Mouse (Mus musculus): ENCODE measurements around the gene Asb8. TPM values are rescaled to one million over a fixed set of nuclear protein-coding genes. Genes with fewer than 3 reads are reported as not detected.
A peak's percentile ranks its signal among the peaks of the same experiment; 100 is the strongest.

The Asb8 gene
- polyA plus RNA-seq, 1 experiment from 2014 or later = 42.3 TPM

DNA sequence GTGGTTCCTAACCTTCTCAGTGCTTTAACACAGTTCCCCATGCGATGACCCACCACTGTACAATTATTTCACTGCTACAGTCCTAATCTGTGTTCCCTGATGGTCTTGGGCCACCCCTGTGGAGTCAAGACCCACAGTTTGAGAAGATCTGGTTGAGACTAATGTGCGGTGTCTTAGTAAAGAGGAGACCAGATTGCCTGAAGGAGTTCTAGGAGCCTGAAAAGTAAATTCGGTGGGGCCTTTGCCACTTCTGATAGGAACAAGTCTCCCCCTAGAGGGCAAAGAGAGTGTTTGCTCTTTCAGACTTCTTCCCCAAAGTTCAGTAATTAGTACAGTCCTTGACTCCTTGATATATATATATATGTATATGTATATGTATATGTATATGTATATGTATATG lies 11.8 kb downstream of the Asb8 start:
- WGBS = 36% methylated on average over 3 of the region's 3 CpGs
- no peaks in the 10 kb centered on the region for H3K9me3 ChIP-seq (ENCODE audit: low read length)
- no peaks in the 10 kb centered on the region for H3K36me3 ChIP-seq (ENCODE audit: insufficient read depth, low read length)
- H3K4me1 ChIP-seq (ENCODE audit: insufficient read depth, low read depth, low read length) = no peaks in the 10 kb centered on the region
- TF ChIP-seq CTCF (IDR thresholded peaks at IDR 0.05) (peak; percentile 72), EP300 (IDR thresholded peaks at IDR 0.05) (no peak)
- peak; percentile 33 for ATAC-seq
- no peak overlapping the region for H3K9ac ChIP-seq (replicated peaks; ENCODE audit: low read depth)
- no peak overlapping the region for H3K4me3 ChIP-seq (ENCODE audit: low read depth, low read length)
- no peak overlapping the region for H3K27ac ChIP-seq (ENCODE audit: low read length)
- H3K4me2 ChIP-seq (replicated peaks; ENCODE audit: low read depth, low read length) = no peak overlapping the region
- DNase-seq (ENCODE audit: low spot score) = peak; percentile 92
- no peaks in the 10 kb centered on the region for H3K27me3 ChIP-seq (replicated peaks; ENCODE audit: insufficient read depth, low read length)

DNA sequence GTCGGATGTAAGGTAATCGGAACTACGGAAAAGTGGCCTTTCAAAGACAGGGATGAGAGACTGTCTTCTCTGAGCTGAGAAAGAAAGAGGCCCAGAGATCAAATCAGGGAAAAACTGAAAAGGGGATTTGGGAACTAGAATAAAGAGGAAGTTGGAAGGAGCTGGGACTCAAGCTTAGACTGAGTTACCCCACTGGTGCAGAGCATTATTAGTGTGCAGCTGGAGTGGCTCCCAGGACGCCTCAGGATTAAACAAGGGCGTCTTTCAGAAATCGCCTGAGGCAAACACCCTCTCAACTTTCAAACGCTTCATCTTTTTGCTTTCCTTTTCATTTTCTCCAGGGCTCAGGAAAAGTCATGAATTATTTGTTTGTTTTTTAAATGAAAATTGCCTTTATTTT lies 12.5 kb downstream of the Asb8 start:
- Histone ChIP-seq H3K9ac (replicated peaks; ENCODE audit: low read depth) (no peak overlapping the region), H3K4me3 (ENCODE audit: low read depth, low read length) (no peak overlapping the region), H3K4me1 (ENCODE audit: insufficient read depth, low read depth, low read length) (no peaks in the 10 kb centered on the region), H3K4me2 (replicated peaks; ENCODE audit: low read depth, low read length) (no peak overlapping the region), H3K27ac (ENCODE audit: low read length) (no peak overlapping the region), H3K36me3 (ENCODE audit: insufficient read depth, low read length) (no peaks in the 10 kb centered on the region), H3K9me3 (ENCODE audit: low read length) (no peaks in the 10 kb centered on the region), H3K27me3 (replicated peaks; ENCODE audit: insufficient read depth, low read length) (no peaks in the 10 kb centered on the region)
- no peak for ATAC-seq
- WGBS = 61% methylated on average over 7 of the region's 7 CpGs
- TF ChIP-seq CTCF (IDR thresholded peaks at IDR 0.05) (no peak), EP300 (IDR thresholded peaks at IDR 0.05) (no peak)
- peak; percentile 14 for DNase-seq (ENCODE audit: low spot score)

DNA sequence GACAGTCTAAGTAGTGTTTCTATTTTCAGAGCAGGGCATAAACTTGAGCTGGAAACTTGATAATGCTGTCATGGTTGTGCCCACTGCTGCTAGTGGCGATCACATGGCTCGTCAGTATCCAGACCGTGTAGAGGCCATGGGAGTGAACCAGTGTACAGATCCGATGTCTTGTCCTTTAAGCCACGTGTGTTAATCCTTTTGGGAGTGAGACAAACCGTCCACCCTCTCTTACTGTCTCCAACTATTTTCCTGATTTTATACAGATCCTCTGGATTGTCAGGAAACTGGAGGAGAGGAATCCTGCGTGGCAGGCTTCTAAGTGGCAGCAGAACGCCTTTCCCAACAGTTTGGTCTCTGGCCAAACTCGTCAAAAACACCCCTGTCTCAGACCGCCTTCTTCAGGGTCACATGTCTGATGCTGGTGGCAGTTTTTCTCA lies 16.2 kb downstream of the Asb8 start:
- TF ChIP-seq CTCF (IDR thresholded peaks at IDR 0.05) = no peak
- TF ChIP-seq EP300 (IDR thresholded peaks at IDR 0.05) = no peak
- H3K4me2 ChIP-seq (replicated peaks; ENCODE audit: low read depth, low read length) = no peak overlapping the region
- no peaks in the 10 kb centered on the region for H3K27me3 ChIP-seq (replicated peaks; ENCODE audit: insufficient read depth, low read length)
- no peaks in the 10 kb centered on the region for H3K9me3 ChIP-seq (ENCODE audit: low read length)
- 38% methylated on average over 10 of the region's 10 CpGs for WGBS
- H3K9ac ChIP-seq (replicated peaks; ENCODE audit: low read depth) = no peak overlapping the region
- H3K36me3 ChIP-seq (ENCODE audit: insufficient read depth, low read length) = no peaks in the 10 kb centered on the region
- no peak overlapping the region for H3K4me3 ChIP-seq (ENCODE audit: low read depth, low read length)
- ATAC-seq = no peak
- H3K4me1 ChIP-seq (ENCODE audit: insufficient read depth, low read depth, low read length) = peaks cover 7% of the 10 kb centered on the region; the same call in 1 of the 2 replicates
- peak; percentile 27 for DNase-seq (ENCODE audit: low spot score)
- no peak overlapping the region for H3K27ac ChIP-seq (ENCODE audit: low read length)

DNA sequence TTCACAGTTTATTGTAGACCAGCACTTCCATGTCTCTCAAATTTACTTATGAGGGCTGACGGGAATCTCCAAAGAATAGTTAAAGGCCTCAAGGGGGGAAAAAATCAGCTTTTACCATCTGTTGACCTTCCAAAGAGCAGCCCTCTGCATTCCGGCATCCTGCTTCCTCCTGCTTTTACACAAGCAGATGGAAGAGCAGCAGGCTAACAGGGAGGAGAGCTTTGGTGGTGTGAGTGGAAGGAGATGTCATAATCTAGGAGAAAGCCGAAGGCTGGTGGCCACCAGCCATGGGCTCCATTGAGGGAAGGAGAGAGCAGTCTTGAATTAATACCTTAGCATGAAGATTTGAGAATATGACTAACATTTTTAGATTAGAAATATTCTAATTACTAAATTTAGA lies 17.1 kb downstream of the Asb8 start:
- no peak overlapping the region for H3K4me2 ChIP-seq (replicated peaks; ENCODE audit: low read depth, low read length)
- no peaks in the 10 kb centered on the region for H3K9me3 ChIP-seq (ENCODE audit: low read length)
- WGBS = 68% methylated on average over 3 of the region's 3 CpGs
- H3K27ac ChIP-seq (ENCODE audit: low read length) = no peak overlapping the region
- no peak overlapping the region for H3K4me3 ChIP-seq (ENCODE audit: low read depth, low read length)
- H3K27me3 ChIP-seq (replicated peaks; ENCODE audit: insufficient read depth, low read length) = no peaks in the 10 kb centered on the region
- no peak for TF ChIP-seq CTCF (IDR thresholded peaks at IDR 0.05)
- TF ChIP-seq EP300 (IDR thresholded peaks at IDR 0.05) = no peak
- ATAC-seq (no peak), DNase-seq (ENCODE audit: low spot score) (no peak)
- H3K36me3 ChIP-seq (ENCODE audit: insufficient read depth, low read length) = no peaks in the 10 kb centered on the region
- H3K4me1 ChIP-seq (ENCODE audit: insufficient read depth, low read depth, low read length) = peaks cover 7% of the 10 kb centered on the region; the same call in 1 of the 2 replicates
- H3K9ac ChIP-seq (replicated peaks; ENCODE audit: low read depth) = no peak overlapping the region

DNA sequence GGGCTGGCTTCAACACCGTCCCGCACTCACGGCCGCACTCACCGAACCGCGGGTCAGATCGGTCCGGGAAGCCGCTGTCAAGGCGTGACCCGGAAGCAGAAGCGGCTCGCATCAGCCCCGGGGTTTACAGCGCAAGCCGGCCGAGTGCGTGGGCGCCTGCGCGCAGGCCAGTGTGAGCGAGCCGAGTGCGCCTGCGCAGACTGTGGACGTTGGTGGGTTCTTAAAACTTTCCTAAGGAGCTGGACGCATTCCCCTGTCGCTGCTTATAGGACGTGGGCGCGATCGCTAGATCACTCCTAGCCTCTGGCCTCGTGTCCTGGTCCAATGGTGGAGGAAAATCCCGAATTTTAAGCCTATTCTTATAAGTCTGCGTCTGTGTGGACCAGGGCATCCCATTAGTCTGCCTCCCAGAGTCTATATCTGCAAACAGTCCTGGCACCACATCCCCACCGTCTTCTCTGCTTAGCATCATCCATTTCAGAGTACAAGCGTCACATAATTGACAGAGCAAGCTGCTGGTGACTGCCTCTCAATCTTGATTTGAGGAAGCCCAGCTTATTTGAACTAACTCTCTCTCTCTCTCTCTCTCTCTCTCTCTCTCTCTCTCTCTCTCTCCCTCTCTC lies 19.8 kb downstream of the Asb8 start:
- peak; percentile 99 for ATAC-seq
- peak overlapping the region; percentile 94 for H3K4me3 ChIP-seq (ENCODE audit: low read depth, low read length)
- H3K27ac ChIP-seq (ENCODE audit: low read length) = peak overlapping the region; percentile 85
- TF ChIP-seq EP300 (IDR thresholded peaks at IDR 0.05) (no peak), CTCF (IDR thresholded peaks at IDR 0.05) (no peak)
- no peaks in the 10 kb centered on the region for H3K9me3 ChIP-seq (ENCODE audit: low read length)
- peak overlapping the region; percentile 88 for H3K4me2 ChIP-seq (replicated peaks; ENCODE audit: low read depth, low read length)
- H3K4me1 ChIP-seq (ENCODE audit: insufficient read depth, low read depth, low read length) = peaks cover 7% of the 10 kb centered on the region; the same call in 1 of the 2 replicates
- WGBS = under 1% methylated on average over 36 of the region's 38 CpGs
- H3K36me3 ChIP-seq (ENCODE audit: insufficient read depth, low read length) = peaks cover 10% of the 10 kb centered on the region; the same call in 1 of the 2 replicates
- peak; percentile 98 for DNase-seq (ENCODE audit: low spot score)
- H3K9ac ChIP-seq (replicated peaks; ENCODE audit: low read depth) = peak overlapping the region; percentile 91
- no peaks in the 10 kb centered on the region for H3K27me3 ChIP-seq (replicated peaks; ENCODE audit: insufficient read depth, low read length)

DNA sequence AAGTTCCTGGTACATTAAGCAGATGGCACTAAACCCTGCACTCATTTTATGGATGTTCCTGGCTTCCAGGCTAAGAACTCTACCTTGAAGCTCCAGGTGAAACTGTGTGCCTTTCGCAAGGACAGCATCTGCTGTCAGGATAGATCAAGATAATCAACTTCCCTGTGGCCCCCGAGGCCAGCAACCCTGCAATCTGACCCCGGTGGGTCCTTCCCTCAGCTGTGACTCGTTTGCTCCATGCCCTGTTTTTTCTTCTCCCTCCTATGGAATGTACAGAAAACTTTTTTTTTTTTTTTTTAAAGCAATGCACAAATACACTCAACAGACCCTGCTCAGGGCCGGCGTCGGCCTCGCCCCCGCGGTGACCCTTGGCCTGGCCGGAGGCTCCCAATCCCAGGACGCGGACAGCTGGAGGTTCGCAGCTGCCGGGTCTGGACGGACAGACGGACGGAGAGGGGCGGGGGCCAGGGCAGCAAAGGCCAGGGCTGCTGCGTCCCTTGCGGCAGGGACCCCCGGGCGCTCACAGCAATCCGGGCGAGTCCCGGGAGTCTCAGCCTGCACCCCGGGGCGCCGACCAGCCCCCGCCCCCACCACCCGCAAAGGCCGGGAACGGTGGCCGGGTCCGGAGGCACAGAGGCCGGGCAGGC lies 20.4 kb downstream of the Asb8 start:
- TF ChIP-seq CTCF (IDR thresholded peaks at IDR 0.05) (no peak), EP300 (IDR thresholded peaks at IDR 0.05) (no peak)
- WGBS = under 1% methylated on average over 21 of the region's 36 CpGs
- Histone ChIP-seq H3K27me3 (replicated peaks; ENCODE audit: insufficient read depth, low read length) (no peaks in the 10 kb centered on the region), H3K9ac (replicated peaks; ENCODE audit: low read depth) (peak overlapping the region; percentile 91), H3K9me3 (ENCODE audit: low read length) (no peaks in the 10 kb centered on the region), H3K4me3 (ENCODE audit: low read depth, low read length) (peak overlapping the region; percentile 94), H3K4me1 (ENCODE audit: insufficient read depth, low read depth, low read length) (peaks cover 7% of the 10 kb centered on the region; the same call in 1 of the 2 replicates), H3K27ac (ENCODE audit: low read length) (peak overlapping the region; percentile 85), H3K36me3 (ENCODE audit: insufficient read depth, low read length) (peaks cover 13% of the 10 kb centered on the region; the same call in 1 of the 2 replicates), H3K4me2 (replicated peaks; ENCODE audit: low read depth, low read length) (peak overlapping the region; percentile 88)
- ATAC-seq (peak; percentile 57), DNase-seq (ENCODE audit: low spot score) (peak; percentile 44)
